Mouse (Mus musculus) v-Abl transformed pro-B cells (cell line): ENCODE measurements around the gene Stim1.

ENCODE experiments used
- in situ Hi-C, 2 experiments: fragments of 400-800 bp; cut with MboI; formaldehyde crosslinking; loops; one replicate each; pipeline ENCODE4 v1.15.1; 2025; ENCODE audit not compliant: unreplicated experiment in 2 of 2

Stim1 gene

DNA sequence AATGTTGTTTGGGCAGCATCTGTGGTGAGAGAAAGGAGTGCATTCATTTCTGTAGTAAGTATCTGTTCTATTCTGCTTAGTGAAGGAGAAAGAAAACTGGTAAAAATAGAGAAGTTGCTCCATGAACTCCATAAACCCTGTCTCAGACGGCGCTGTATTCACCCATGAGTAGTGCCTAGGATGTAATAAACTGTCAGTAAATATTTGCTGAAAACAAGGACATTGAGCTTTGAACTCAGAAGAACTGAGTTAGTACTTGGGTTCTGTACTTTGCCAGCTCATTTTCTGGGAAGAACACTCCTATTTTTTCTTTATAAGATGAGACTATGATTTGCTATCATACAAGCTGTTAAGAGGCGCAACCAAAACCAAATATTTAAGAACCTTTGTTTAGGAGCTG is 24.6 kb downstream of the Stim1 start:
- in situ Hi-C loops: no loop called here

DNA sequence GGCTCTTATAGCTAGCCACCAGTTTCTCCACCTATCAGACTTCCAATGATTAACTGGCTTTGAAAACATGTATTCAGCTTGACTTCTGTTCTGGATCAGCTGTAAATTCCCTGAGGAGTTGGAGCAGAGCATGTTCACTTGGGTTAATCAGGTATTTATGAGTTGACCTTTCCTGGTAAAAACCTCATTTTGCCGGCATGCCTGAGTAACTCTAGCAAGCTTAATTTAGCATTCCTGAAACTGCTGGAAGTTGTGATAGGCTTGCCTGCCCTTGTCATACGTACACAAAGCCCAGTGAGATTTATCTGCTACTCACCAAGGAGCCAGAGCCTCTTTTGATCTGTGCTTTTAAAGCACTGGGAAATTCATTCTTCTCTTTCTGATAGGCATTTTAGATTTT is 25.6 kb downstream of the Stim1 start:
- in situ Hi-C loops: no loop called here

DNA sequence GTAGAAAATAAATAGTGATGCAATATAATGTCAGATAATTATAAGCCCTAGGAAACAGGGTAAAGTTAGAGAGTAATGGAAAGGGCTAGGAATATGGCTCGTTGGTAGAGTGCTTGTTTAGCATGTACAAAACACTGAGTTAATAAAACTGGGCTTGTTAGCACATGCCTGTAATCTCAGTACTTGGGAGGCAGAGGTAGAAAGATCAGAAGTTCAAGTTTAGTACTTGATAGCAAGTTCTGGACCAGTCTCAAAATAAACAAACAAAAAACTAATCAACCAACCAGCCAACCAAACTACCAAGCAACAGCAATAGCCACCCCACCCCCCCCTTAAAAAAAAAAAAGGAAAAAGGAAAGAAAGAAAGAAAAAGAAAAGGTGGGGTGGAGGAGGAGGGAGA is 33.2 kb downstream of the Stim1 start:
- in situ Hi-C loops: no loop called here

DNA sequence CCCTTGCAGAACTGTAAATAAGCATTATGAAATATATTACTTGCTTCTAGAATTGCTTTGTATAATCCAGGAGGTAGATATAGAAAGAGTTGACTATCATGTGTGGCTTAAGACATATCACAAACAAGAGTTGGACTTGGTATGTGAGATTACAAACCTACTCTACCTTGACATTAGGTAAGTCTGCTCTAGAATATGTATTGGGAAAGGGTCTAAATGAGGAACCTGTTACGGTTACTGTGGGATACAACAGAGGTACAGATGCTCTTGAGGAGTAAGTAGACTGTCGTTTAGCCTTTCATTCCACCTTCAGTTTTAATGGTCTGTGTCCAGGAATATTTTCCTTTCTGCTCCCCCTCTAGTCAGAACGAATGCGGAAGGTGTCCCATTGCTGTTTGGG is 34.9 kb downstream of the Stim1 start:
- in situ Hi-C loops: no loop called here

DNA sequence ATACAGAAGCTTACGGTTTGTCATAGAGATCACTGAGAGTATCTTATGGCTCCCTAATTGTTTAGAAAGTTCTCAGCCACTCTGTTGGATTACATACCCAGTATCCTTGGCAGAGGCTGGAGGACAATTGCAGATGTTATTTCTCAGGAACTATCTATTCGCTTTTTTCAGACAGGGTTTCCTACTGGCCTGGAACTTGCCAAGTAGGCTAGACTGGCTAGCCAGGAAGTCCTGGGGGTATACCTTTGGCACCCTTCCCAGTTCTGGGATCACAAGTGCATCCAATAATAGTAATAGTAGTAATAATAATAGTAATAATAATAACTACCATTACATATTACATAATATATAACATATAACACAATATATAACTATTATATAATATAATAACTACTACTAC is 38.0 kb downstream of the Stim1 start:
- in situ Hi-C loops: no loop called here

DNA sequence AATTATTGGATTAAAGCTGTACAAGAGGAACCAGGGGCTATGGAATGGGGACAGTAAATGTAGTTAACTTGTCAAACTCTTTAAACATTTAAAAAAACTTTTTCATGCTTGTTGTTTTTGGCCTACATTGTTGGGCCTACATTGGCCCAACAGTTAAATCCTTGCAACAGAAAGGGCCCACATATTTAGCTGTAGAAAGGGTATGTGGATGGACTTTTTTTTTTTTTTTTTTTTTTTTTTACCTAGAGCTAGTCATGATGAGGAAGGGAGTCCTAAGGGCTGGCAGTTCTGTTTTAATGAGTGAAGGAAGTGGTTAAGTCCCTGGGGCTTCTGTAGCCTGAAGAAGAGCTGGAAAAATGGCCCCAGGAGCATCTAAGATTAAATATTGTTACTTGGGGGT is 42.7 kb downstream of the Stim1 start:
- in situ Hi-C loops: no loop called here

DNA sequence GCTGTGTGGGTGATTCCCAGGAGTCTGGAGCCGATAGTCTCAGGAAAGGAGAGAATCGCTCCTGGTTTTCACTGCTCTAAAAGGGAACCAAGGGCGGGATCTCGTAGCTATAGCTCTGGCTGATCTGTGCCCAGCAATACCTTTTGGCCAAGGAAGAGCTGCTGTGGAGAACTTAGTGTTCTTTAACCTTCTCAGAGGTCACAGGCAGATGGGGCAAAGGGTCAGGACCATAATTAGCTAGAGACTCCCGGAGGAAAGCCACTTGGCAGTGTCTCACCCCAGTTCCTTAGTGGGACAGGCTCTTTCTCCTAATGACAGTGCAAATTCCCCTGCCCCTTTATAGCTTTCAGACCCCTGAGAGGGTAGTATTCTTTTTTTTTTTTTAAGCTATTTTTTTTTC is 43.2 kb downstream of the Stim1 start:
- in situ Hi-C loops: no loop called here

DNA sequence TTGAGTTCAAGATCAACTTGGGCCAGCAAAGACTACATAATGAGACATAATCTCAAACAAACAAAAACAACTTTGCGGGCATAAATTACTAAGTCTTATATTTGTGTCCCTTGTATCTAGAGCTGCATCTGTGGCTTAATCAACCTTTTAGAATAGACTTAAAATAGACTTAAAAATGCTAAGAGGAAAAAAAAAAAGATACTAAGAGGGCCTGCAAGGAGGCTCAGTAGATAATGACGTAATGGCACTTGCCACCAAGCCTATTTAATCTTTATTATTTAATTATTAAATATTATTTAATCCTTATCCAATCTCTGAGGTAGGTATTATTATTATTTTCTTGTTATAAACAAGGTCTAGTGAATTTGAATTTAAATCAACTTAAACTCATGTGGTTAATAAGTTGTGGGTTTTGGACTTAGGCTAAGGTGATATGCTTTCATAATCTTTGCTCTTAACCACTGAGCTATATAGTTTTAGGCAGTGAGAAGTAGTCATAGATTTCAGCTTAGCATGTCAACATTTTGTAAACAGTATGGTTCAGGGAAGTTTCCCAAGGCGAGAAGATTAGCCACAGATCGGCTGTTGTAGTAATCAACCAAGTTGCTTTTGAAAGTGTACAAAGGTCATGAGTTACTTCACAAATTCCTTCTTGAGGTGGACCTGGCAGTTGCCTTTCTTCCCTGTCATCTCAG is 45.4 kb downstream of the Stim1 start:
- in situ Hi-C loops: no loop called here

DNA sequence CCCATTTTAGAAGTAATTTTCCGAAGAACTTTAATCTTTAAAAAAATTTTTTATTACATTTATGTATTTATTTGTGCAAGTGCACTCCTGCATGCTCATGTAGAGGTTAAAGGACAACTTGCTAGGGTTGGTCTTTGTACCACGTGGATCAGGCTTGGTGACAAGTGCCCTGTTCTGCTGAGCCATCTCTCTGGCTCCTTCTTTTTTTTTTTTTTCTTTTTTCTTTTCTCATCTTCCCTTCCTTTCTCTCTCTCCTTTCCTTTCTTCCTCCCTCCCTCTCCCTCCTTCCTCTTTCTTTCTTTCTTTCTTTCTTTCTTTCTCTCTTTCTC is 45.9 kb downstream of the Stim1 start:
- in situ Hi-C loops: no loop called here

DNA sequence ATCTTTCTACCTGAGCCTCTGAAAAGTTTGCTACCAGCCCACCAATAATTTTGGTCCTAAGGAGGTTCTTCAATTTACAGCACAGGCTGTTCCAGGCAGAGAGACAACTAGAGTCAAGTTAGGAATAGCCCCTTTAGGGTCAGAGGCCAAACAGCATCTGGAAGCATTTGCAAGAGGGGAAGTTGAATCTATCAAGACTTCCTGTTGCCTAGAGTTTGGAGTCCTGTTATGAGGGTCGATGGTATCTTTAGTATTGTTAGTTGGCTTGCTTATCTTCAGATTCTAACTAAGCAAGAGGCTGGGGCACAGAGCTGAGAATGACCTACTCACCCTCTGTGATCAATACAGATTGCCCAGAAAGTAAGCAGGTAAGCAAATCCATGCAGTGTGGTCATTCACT is 46.5 kb downstream of the Stim1 start:
- in situ Hi-C loops: no loop called here

DNA sequence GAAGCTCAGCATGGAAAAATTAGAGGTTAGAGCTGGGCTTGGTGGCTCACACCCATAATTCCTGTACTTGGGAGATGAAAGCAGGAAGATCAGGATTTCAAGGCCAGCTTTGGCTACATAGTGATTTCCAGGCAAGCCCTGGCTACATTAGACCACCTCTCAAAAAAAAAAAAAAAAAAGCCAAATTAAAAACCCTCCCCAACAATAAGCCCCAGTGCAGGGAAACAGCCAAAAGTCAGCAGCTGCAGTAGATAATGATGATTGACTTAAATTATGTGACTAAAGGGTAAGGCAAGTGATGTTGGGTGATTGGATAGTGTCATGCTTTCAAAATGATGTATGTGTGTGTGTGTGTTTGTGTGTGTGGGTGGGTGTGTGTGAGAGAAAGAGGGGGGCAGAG is 47.3 kb downstream of the Stim1 start:
- in situ Hi-C loops: no loop called here

DNA sequence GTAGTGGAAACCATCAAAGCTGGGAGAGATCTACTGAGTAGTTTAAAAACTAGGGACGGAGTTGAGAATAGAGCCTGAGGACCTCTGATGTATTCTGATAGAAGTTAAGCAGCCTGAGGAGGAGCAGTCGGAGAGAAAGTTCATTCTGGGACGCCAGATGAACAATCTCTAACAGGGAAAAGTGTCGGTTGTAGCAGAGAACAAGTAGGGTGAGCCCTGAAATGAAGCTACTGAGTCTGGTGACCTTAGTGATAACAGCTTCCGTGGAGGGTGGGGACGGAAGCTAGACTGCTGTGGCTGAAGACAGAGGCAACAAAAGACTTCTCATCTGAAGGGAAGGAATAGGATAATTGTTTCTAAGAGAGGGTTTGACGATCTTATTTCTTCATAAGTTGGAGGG is 47.8 kb downstream of the Stim1 start:
- in situ Hi-C loops: no loop called here

DNA sequence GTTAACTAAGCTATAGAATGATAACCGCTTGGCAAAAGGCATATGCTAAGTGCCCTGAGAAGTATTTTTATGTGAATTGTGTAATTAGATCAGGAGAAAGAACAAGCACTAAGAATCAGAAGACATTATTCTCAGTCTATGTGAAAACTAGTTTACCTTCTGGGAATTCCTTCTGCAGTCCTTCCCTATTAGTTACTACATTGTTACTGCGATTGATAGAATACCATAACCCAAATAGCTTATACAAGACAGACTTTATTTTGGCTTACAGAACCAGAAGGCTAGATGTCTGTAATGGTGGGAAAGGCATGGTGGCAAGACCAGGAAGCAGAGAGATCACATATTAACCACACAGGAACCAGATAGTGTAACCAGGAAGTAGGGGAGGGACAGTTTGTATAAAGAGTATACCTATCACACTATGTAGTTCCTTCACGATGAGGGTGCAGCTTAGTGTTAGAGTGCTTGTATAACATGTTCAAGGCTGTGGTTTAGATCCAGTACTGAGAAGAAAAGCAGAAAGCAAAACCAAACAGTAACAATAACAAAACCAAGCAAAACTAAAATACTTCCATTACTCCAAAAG is 50.1 kb downstream of the Stim1 start:
- in situ Hi-C loops: no loop called here

DNA sequence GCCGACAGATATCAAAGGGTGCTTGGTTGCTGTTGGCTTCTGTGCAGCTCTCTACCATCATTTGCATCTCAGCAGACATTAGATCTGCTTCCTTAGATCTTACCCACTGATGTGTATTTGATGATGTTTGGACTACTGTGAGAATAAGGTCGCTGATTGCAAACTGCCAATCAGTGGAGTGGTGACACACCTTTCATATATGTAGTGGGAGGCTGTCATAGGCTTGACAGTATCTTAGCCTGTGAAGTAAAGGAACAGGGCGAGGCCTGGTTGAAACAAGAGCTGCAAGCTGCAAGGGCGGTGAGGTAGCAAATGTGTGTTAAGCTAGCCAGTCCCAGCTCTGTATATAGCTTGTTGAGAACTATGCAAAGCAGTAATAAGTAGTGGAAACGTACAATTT is 54.5 kb downstream of the Stim1 start:
- in situ Hi-C loops: no loop called here

DNA sequence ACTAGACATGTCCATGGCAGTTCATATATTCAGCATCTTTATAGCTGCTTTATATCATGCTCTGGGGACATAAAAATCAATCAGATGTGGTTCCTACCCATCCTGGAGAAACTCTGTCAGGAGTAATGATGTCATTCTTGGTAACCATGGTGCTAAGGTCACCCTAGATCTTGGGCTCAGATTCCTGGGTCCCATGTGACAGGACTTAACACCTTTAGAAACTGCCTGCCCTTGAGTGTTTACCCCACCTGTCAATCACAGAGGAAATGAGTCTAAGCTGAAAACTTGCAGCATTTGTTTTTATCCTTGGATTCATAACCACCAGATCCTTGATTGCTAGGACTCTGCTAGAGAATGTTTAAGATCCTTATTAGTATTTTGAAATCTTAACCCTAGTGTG is 58.7 kb downstream of the Stim1 start:
- in situ Hi-C loops: no loop called here

DNA sequence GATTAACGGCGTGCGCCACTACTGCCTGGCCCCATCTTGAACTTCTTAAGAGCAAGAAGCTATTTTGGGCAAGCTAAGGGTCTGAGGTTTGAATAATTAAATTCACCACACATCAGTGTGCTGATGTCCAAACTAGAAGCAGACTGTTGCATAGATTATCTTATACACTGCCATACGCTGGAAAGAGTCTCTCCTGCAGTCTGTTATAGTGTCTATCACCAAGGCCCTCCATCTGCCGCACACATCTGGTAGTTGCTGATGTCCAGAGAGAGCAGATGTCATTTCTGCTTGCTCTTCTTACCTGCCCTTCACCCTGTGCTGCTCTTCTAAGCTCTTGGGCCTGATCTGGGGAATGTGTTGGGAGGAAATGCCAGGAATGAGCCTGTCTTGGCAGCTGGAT is 62.7 kb downstream of the Stim1 start:
- in situ Hi-C loops: no loop called here

DNA sequence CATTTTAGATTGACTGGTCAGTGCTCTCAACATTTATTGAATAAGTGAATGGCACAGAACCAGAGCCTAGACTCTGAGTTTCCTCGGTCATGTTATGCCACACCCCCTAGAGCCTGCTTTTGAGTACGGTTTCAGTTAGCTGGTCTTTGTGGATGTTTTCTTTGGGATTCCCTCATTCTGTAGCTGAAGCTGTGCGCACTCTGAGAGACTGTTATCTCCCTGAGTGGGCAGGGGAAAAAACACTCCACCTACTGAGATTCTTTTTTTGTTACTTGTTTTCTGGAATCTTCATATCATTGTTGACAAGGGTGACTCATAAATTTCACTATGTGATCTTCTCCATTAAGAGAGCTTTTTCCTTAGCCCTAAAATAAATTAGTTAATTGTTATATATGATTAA is 63.9 kb downstream of the Stim1 start:
- in situ Hi-C loops: no loop called here

DNA sequence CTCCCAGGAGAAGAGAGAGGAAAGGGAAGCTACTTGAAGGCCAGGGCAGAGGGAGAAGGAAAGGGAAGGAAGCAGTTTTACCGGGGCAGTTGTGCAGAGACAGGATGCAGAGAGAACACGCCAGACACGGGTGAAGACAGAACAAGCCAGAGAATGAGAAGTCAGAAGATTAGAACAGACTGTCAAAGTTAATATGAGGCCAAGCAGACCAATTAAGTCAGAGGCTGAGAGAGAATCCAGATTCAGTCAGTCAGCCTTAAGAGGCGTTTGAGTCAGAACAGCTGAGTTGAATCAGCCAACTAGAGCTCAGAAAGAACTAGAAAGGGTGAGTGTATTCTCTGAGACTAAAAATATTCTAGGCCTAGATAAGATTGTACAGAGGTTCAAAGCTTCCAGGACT is 66.1 kb downstream of the Stim1 start:
- in situ Hi-C loops: no loop called here

DNA sequence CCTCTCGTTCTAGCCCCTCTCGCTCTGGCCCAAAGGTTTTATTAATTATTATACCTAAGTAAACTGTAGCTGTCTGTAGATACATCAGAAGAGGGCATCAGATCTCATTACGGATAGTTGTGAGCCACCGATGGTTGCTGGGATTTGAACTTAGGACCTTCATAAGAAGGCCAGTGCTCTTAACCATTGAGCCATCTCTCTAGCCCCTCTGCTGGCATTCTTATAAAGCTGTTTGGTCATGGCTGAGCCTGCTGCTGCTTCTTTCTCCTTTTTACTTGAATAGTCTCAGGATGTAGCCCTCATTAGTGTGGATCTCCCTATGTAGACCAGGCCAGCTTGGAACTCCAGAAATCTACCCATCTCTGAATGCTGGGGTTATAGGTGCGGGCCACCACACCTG is 69.7 kb downstream of the Stim1 start:
- in situ Hi-C loops: no loop called here

DNA sequence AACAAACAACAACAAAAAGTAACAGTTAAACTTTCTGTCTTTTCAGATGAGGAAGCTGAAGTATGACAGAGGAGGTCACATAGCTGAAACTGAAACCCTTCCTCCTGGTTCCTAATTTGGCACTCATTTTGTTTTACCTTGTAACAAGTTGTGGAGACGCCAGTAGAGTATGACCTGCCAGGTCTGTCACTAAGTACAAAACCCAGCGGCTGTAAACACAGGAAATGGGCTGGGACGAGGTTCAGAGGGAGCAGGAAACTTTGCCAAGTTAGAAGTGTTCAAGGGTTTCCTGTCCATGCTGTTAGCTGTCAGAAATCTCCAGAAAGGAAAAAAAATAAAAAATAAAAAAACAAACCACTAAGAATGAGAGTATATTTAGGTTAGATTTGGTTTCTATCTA is 70.3 kb downstream of the Stim1 start:
- in situ Hi-C loops: no loop called here

DNA sequence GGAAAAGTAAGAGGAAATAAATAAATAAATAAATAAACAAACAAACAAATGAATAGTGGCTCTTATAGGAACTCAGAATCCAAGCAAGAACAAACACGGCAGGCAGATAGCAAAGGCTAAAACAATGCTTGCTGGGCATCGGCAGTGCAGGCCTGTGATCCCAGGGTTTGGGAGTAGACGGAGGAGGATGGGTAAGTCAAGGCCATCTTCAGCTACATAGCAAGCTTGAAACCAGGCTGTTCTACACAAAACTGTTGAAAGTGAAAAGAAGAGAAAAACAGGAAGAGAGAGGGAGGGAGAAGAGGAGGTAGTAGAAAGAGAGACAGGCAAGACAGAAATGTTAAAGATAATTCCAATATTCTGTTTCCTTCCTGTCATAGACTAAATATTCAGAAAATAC is 71.3 kb downstream of the Stim1 start:
- in situ Hi-C loops: no loop called here

DNA sequence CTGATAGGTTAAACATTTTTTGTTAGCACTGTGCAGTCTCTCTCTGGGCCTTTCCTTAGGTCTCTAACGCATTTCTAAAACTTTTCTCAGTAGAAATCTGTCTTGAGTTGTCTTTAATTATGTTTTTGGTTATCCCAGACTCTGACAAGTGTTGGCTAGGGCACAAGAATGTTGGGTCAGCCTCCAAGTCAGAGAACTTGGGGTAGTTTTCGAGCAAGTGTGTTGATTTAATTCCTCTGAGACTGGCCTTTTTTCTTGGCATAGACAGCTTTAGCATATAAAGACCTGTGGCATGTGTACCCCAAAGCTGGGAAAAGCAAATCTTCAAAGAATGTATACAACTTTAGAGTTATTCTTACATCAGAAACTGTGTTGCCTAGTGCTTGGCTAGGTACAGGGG is 78.3 kb downstream of the Stim1 start:
- in situ Hi-C loops: no loop called here

DNA sequence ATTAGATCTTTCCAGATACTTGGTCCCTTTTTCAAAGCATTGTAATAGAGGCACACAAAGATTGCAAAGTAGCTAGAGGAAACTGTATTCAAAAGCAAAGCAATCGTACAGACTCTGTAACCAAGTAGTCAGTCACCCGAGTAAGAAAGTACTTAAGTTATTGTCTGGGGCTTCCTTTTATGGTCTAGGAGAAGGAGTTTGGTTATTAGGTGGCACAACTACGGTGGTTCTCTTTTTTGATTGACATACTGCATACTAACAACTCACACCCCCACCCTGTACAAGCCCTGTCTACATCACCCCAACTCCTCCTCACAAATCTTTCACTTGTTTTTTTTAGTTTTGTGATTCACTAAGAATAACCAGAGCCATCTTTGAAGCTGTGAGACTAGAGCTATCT is 79.7 kb downstream of the Stim1 start:
- in situ Hi-C loops: no loop called here
